Mouse (Mus musculus) 416B (cell line): ENCODE results near the gene Rpl10-ps3.

ENCODE experiments used
- DNase-seq: peaks from one replicate; pipeline ENCODE4 v3.0.0; 2011; ENCODE audit warnings: low read depth

The Rpl10-ps3 gene

GRCm38 (mm10) chr9:50311036-50311545 is 33.7 kb downstream of the Rpl10-ps3 start:
- no peak for DNase-seq

- DNase-seq: no peak
Measured at GRCm38 (mm10) chr9:50305666-50306402, 38.9 kb downstream of the Rpl10-ps3 start.

- no peak for DNase-seq
Measured at GRCm38 (mm10) chr9:50305046-50305445, 39.7 kb downstream of the Rpl10-ps3 start.

- no peak for DNase-seq
Measured at GRCm38 (mm10) chr9:50304004-50304403, 40.8 kb downstream of the Rpl10-ps3 start.

- DNase-seq: no peak
Measured at GRCm38 (mm10) chr9:50301722-50302121, 43.0 kb downstream of the Rpl10-ps3 start.

GRCm38 (mm10) chr9:50298389-50298788 is 46.4 kb downstream of the Rpl10-ps3 start:
- DNase-seq: peak; percentile 14
